27 mouse cellular contexts compared by ENCODE assay signal in genomic region chr5:117163790-117164189, GRCm38 (mm10). TPM values are rescaled to one million over a fixed set of nuclear protein-coding genes. Genes with fewer than 3 reads are reported as not detected.
DNase-seq lines count a peak whose midpoint lies in the region; ATAC-seq and TF ChIP-seq lines count a peak whose summit lies in the region.
"Had no signal": no experiment of that assay in that cellular context is flagged by ENCODE, and none has a peak within 500 bp of the region (broad histone marks: within the 10 kb centered on the region; RNA-seq: fewer than 3 reads in every experiment).

No protein-coding gene starts in this region.

- peaks cover 5% of the 10 kb centered on the region; the same call in 1 of the 2 replicates for H3K36me3 ChIP-seq in ES-E14 (ENCODE audit: control insufficient read depth, insufficient read depth, low read length, poor library complexity, severe bottlenecking)
- no peaks in the 10 kb centered on the region for H3K36me3 ChIP-seq in kidney, embryonic 16.5 days (ENCODE audit: insufficient read depth, low read length)
- H3K36me3 ChIP-seq: embryonic facial prominence, embryonic 13.5 days; forebrain, embryonic 10.5 days; forebrain, embryonic 15.5 days; heart, embryonic 12.5 days; kidney, embryonic 15.5 days; limb, embryonic 12.5 days; neural tube, embryonic 13.5 days had no signal

- in situ Hi-C loops in ES-E14 (cut with MboI; ENCODE audit: low sequenced_read_pairs in 2 of 2, unreplicated experiment in 2 of 2) = no loop called here

- no peaks in the 10 kb centered on the region for H3K9me3 ChIP-seq in ES-E14 (ENCODE audit: control insufficient read depth, insufficient read depth, low read depth, low read length)
- no peaks in the 10 kb centered on the region for H3K9me3 ChIP-seq in kidney, embryonic 16.5 days (ENCODE audit: low read length)
- H3K9me3 ChIP-seq: embryonic facial prominence, embryonic 13.5 days; forebrain, embryonic 10.5 days; forebrain, embryonic 15.5 days; kidney, embryonic 15.5 days; limb, embryonic 12.5 days; liver, embryonic 15.5 days; neural tube, embryonic 13.5 days had no signal

- no peak overlapping the region for H3K9ac ChIP-seq in ES-E14 (ENCODE audit: insufficient read depth, low read depth, low read length, poor library complexity, severe bottlenecking)
- H3K9ac ChIP-seq in kidney, embryonic 16.5 days (replicated peaks; ENCODE audit: low read length) = no peak overlapping the region
- H3K9ac ChIP-seq: embryonic facial prominence, embryonic 13.5 days; forebrain, embryonic 15.5 days; heart, embryonic 12.5 days; hindbrain, embryonic 14.5 days; kidney, embryonic 15.5 days; limb, embryonic 12.5 days; liver, embryonic 15.5 days; lung, embryonic 14.5 days; neural tube, embryonic 13.5 days had no signal

- H3K4me2 ChIP-seq in kidney, embryonic 16.5 days (replicated peaks; ENCODE audit: low read depth, low read length) = no peak overlapping the region
- H3K4me2 ChIP-seq: embryonic facial prominence, embryonic 13.5 days; forebrain, embryonic 15.5 days; heart, embryonic 12.5 days; hindbrain, embryonic 14.5 days; kidney, embryonic 15.5 days; limb, embryonic 12.5 days; liver, embryonic 15.5 days; lung, embryonic 14.5 days; midbrain, embryonic 11.5 days; neural tube, embryonic 13.5 days had no signal

- H3K27ac ChIP-seq in ES-E14 (ENCODE audit: insufficient read depth, low read depth, low read length, poor library complexity, severe bottlenecking) = peak overlapping the region; percentile 3; the same call in 1 of the 2 replicates
- no peak overlapping the region for H3K27ac ChIP-seq in kidney, embryonic 16.5 days (ENCODE audit: low read length)
- H3K27ac ChIP-seq: embryonic facial prominence, embryonic 13.5 days; forebrain, embryonic 10.5 days; forebrain, embryonic 15.5 days; heart, adult 2 months; hindbrain, embryonic 14.5 days; kidney, embryonic 15.5 days; limb, embryonic 12.5 days; liver, embryonic 15.5 days; neural tube, embryonic 13.5 days had no signal

- DNase-seq in ES-E14 (ENCODE audit: low read depth, low spot score) = no peak
- peak; percentile 94 for DNase-seq in cerebellum, adult 8-10 months
- DNase-seq in cerebellum, postnatal 25 days = peak; percentile 96 to 97
- DNase-seq in ovary, adult 18-20 months (ENCODE audit: low spot score) = no peak
- DNase-seq: adrenal gland, adult 2 months; gastrocnemius, adult 2 months; heart, adult 2 months; kidney, adult 11 months; kidney, postnatal 36 days; layer of hippocampus, postnatal 36 days; lung, embryonic 14.5 days; lung, postnatal 14 days had no signal

- peaks cover 0 to 2% of the 10 kb centered on the region in 2 experiments; a peak in 1 of 4 replicates for H3K4me1 ChIP-seq in ES-E14 (ENCODE audit: control insufficient read depth in 2 of 2, insufficient read depth in 2 of 2, low read length in 2 of 2, poor library complexity in 1 of 2)
- H3K4me1 ChIP-seq in kidney, embryonic 16.5 days (ENCODE audit: insufficient read depth, low read length) = peaks cover 35% of the 10 kb centered on the region
- H3K4me1 ChIP-seq: embryonic facial prominence, embryonic 13.5 days; forebrain, embryonic 15.5 days; neural tube, embryonic 13.5 days had no signal

- no peak overlapping the region for H3K4me3 ChIP-seq in ES-E14 (ENCODE audit: insufficient read depth in 1 of 2, low read depth in 1 of 2, low read length in 2 of 2, poor library complexity in 1 of 2, severe bottlenecking in 1 of 2)
- H3K4me3 ChIP-seq in kidney, embryonic 16.5 days (ENCODE audit: low read length) = no peak overlapping the region
- H3K4me3 ChIP-seq: embryonic facial prominence, embryonic 13.5 days; forebrain, embryonic 10.5 days; forebrain, embryonic 15.5 days; gastrocnemius, adult 2 months; heart, adult 2 months; heart, embryonic 12.5 days; kidney, embryonic 15.5 days; limb, embryonic 12.5 days; liver, embryonic 15.5 days; neural tube, embryonic 13.5 days had no signal

- no peaks in the 10 kb centered on the region for H3K27me3 ChIP-seq in kidney, embryonic 16.5 days (ENCODE audit: insufficient read depth, low read length)
- H3K27me3 ChIP-seq: embryonic facial prominence, embryonic 13.5 days; forebrain, embryonic 15.5 days; heart, embryonic 12.5 days; kidney, embryonic 15.5 days; limb, embryonic 12.5 days; liver, embryonic 15.5 days; neural tube, embryonic 13.5 days had no signal

- WGBS in kidney, embryonic 16.5 days = 93% methylated on average over 13 of the region's 13 CpGs

- ATAC-seq in cerebellum, adult (ENCODE audit: insufficient number of reproducible peaks, low FRiP score, low TSS enrichment) = peak; percentile 82
- ATAC-seq in inflammation-experienced regulatory T-cells, adult 6 months = no peak
- ATAC-seq in kidney, embryonic 16.5 days (ENCODE audit: low FRiP score, low TSS enrichment) = no peak
- ATAC-seq: activated CD4-positive, CD25-positive, alpha-beta regulatory T cell, adult 4 months; CD4-positive, CD25-positive, alpha-beta regulatory T cell, adult 4 months; forebrain, embryonic 15.5 days had no signal

TF ChIP-seq in ES-E14, 5 proteins besides CTCF, POLR2A, EP300 and RAD21:
- TF ChIP-seq HCFC1 (IDR thresholded peaks at IDR 0.05; ENCODE audit: borderline replicate concordance, insufficient read depth, low read length) = no peak

RNA-seq across cellular contexts. Expression of gene Taok3, which starts 43.9 kb away (rescaled TPM):
- 6.9 and 10.0 TPM in 2 replicates for total RNA-seq in ES-E14 (2012; rRNA removed)
- 100 to 1,000 TPM; 115 to 147 (median 144) TPM for polyA plus RNA-seq in inflammation-experienced regulatory T-cells, adult 6 months (2017; shearing (Covaris generic))
- 18.8 and 20.1 TPM in 2 replicates for polyA plus RNA-seq in kidney, embryonic 16.5 days (2015; fragmentation: Nextera tagmentation; extraction: Ambion mirVana)

RNA-seq across cellular contexts. Expression of gene Suds3, which starts 47.9 kb away (rescaled TPM):
- 58.7 and 61.6 TPM in 2 replicates for total RNA-seq in ES-E14 (2012; rRNA removed)
- polyA plus RNA-seq in inflammation-experienced regulatory T-cells, adult 6 months (2017; shearing (Covaris generic)) = 10 to 100 TPM in 2 of 3 experiments, 1 to 10 TPM in 1; 8.8 to 14.4 (median 11.7) TPM
- polyA plus RNA-seq in kidney, embryonic 16.5 days (2015; fragmentation: Nextera tagmentation; extraction: Ambion mirVana) = 68.9 and 73.7 TPM in 2 replicates

Comparison
In these comparisons a context has a peak if more than half of its experiments do, and no peak if none do; other contexts are left out.
1. DNase-seq: peak in cerebellum, adult 8-10 months (single experiment) and cerebellum, postnatal 25 days (2 of 2); none in ES-E14 (single experiment) and ovary, adult 18-20 months (single experiment).